9 mouse cellular contexts compared by ENCODE assay signal in the genomic region with DNA sequence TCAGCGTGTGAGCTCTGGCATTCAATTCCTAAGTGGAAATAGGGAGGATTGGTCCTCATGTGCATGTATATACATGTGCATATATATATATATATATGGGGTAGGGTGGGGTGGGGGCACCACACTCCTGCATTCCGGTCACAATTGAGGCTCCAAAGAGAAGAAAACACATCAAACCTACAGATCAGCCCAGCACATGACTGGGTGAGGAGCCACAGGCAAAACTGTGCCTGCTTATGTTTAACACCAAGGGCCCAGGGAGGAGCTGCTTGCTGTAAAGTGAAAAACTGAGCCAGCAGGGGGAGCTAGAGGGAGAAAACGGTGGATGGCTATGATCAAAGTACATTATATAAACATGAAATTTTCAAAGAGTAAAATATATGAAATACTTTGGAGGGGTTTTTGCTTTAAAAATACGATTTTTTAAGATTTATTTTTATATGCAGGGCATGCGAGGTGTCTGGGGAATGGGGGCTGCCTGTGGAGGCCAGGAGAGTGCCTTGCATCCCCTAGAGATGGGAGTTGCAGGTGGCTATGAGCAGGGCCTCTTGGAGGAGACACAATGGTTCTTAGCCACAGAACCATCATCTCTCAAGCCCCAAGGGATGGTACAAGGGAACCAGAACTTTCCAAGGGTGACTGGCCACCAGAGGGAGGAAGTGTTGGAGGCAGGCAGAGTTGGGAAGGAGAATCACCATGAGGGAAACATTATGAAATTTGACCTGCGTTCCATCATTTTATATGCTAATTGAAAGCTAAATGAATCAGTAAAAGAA. TPM values are rescaled to one million over a fixed set of nuclear protein-coding genes. Genes with fewer than 3 reads are reported as not detected.
DNase-seq lines count a peak whose midpoint lies in the region; ATAC-seq and TF ChIP-seq lines count a peak whose summit lies in the region.
"Had no signal": no experiment of that assay in that cellular context is flagged by ENCODE, and none has a peak within 500 bp of the region (broad histone marks: within the 10 kb centered on the region; RNA-seq: fewer than 3 reads in every experiment).

No protein-coding gene starts in this region.

- 30% methylated on average over 6 of the region's 6 CpGs for WGBS in forebrain, embryonic 13.5 days
- 39% methylated on average over 6 of the region's 6 CpGs for WGBS in hindbrain, embryonic 10.5 days
- 35% methylated on average over 6 of the region's 6 CpGs for WGBS in lung, embryonic 14.5 days

- no peaks in the 10 kb centered on the region for H3K9me3 ChIP-seq in ES-E14 (ENCODE audit: control insufficient read depth, insufficient read depth, low read depth, low read length)
- H3K9me3 ChIP-seq in forebrain, embryonic 13.5 days (replicated peaks): no peaks in the 10 kb centered on the region
- no peaks in the 10 kb centered on the region for H3K9me3 ChIP-seq in hindbrain, embryonic 10.5 days
- no peaks in the 10 kb centered on the region for H3K9me3 ChIP-seq in lung, embryonic 14.5 days (ENCODE audit: low read depth, low read length)
- H3K9me3 ChIP-seq: limb, embryonic 12.5 days had no signal

- no peak overlapping the region for H3K4me2 ChIP-seq in forebrain, embryonic 13.5 days
- H3K4me2 ChIP-seq in lung, embryonic 14.5 days: peak overlapping the region; percentile 53

- H3K9ac ChIP-seq in ES-E14 (ENCODE audit: insufficient read depth, low read depth, low read length, poor library complexity, severe bottlenecking): no peak overlapping the region
- no peak overlapping the region for H3K9ac ChIP-seq in forebrain, embryonic 13.5 days
- no peak overlapping the region for H3K9ac ChIP-seq in lung, embryonic 14.5 days
- H3K9ac ChIP-seq: limb, embryonic 12.5 days had no signal

- H3K27me3 ChIP-seq in forebrain, embryonic 13.5 days: no peaks in the 10 kb centered on the region
- peaks cover 5% of the 10 kb centered on the region; the same call in 1 of the 2 replicates for H3K27me3 ChIP-seq in hindbrain, embryonic 10.5 days (ENCODE audit: insufficient read depth, poor library complexity, severe bottlenecking)
- no peaks in the 10 kb centered on the region for H3K27me3 ChIP-seq in lung, embryonic 14.5 days (ENCODE audit: insufficient read depth, low read length)
- H3K27me3 ChIP-seq: limb, embryonic 12.5 days had no signal

- no peaks in the 10 kb centered on the region for H3K4me1 ChIP-seq in ES-E14 (ENCODE audit: control insufficient read depth in 2 of 2, insufficient read depth in 2 of 2, low read length in 2 of 2, poor library complexity in 1 of 2)
- H3K4me1 ChIP-seq in forebrain, embryonic 13.5 days: peaks cover 6% of the 10 kb centered on the region; the same call in 1 of the 2 replicates
- H3K4me1 ChIP-seq in hindbrain, embryonic 10.5 days (replicated peaks): peaks cover 22% of the 10 kb centered on the region; the same call in 1 of the 2 replicates
- H3K4me1 ChIP-seq in lung, embryonic 14.5 days (ENCODE audit: insufficient read depth): no peaks in the 10 kb centered on the region
- H3K4me1 ChIP-seq: limb, embryonic 12.5 days had no signal

- in situ Hi-C loops in ES-E14 (cut with MboI; ENCODE audit: low sequenced_read_pairs in 2 of 2, unreplicated experiment in 2 of 2): loop anchor here (5.0 to 25.0 kb wide), 2 partner anchors 116 to 316 kb away; no protein-coding TSS in a partner anchor

- H3K36me3 ChIP-seq in ES-E14 (ENCODE audit: control insufficient read depth, insufficient read depth, low read length, poor library complexity, severe bottlenecking): no peaks in the 10 kb centered on the region
- H3K36me3 ChIP-seq in forebrain, embryonic 13.5 days (ENCODE audit: poor library complexity, severe bottlenecking): no peaks in the 10 kb centered on the region
- no peaks in the 10 kb centered on the region for H3K36me3 ChIP-seq in hindbrain, embryonic 10.5 days
- H3K36me3 ChIP-seq in lung, embryonic 14.5 days (ENCODE audit: insufficient read depth): no peaks in the 10 kb centered on the region
- H3K36me3 ChIP-seq: limb, embryonic 12.5 days had no signal

- no peak overlapping the region for H3K27ac ChIP-seq in ES-E14 (ENCODE audit: insufficient read depth, low read depth, low read length, poor library complexity, severe bottlenecking)
- H3K27ac ChIP-seq in forebrain, embryonic 13.5 days: no peak overlapping the region
- H3K27ac ChIP-seq in hindbrain, embryonic 10.5 days: no peak overlapping the region
- peak overlapping the region; percentile 44 for H3K27ac ChIP-seq in layer of hippocampus, adult 2 months
- no peak overlapping the region for H3K27ac ChIP-seq in lung, embryonic 14.5 days (ENCODE audit: low read depth)
- H3K27ac ChIP-seq: limb, embryonic 12.5 days had no signal

- TF ChIP-seq CTCF in layer of hippocampus, adult 2 months (conservative IDR thresholded peaks at IDR 0.05): peak; percentile 88
- TF ChIP-seq CTCF in lung, embryonic 14.5 days (IDR thresholded peaks at IDR 0.05; ENCODE audit: low read depth): peak; percentile 77

- ATAC-seq in forebrain, embryonic 13.5 days: peak; percentile 66
- peak; percentile 64; the same call in 1 of the 2 replicates for ATAC-seq in lung, embryonic 14.5 days (ENCODE audit: insufficient read depth)

- DNase-seq in ES-E14 (ENCODE audit: low read depth, low spot score): peak; percentile 72
- DNase-seq in c-Kit-negative CD71-positive TER-119-positive erythroid progenitor cells, embryonic 14.5 days (ENCODE audit: low read depth, low spot score): peak; percentile 76
- peak; percentile 72 for DNase-seq in hindbrain, embryonic 10.5 days (ENCODE audit: low spot score)
- DNase-seq in layer of hippocampus, adult 2 months (ENCODE audit: low spot score in 2 of 2): peak; percentile 79 to 95
- DNase-seq in lung, embryonic 14.5 days: peak; percentile 94
- peak; percentile 78 for DNase-seq in ovary, postnatal 14 days (ENCODE audit: low spot score)
- DNase-seq in thymus, postnatal 36 days: peak; percentile 63 to 76

- H3K4me3 ChIP-seq in ES-E14 (ENCODE audit: insufficient read depth in 1 of 2, low read depth in 1 of 2, low read length in 2 of 2, poor library complexity in 1 of 2, severe bottlenecking in 1 of 2): no peak overlapping the region
- H3K4me3 ChIP-seq in forebrain, embryonic 13.5 days: no peak overlapping the region
- H3K4me3 ChIP-seq in hindbrain, embryonic 10.5 days: no peak overlapping the region
- H3K4me3 ChIP-seq in layer of hippocampus, adult 2 months: no peak overlapping the region
- H3K4me3 ChIP-seq in lung, embryonic 14.5 days (ENCODE audit: low read depth, low read length): no peak overlapping the region
- H3K4me3 ChIP-seq: limb, embryonic 12.5 days had no signal

TF ChIP-seq in ES-E14, 5 proteins besides CTCF, POLR2A, EP300 and RAD21:
- TF ChIP-seq ZC3H11A (IDR thresholded peaks at IDR 0.05; ENCODE audit: borderline replicate concordance, low read depth, low read length): peak; percentile 37; the same call in 1 of the 2 replicates
- TF ChIP-seq ZNF384 (IDR thresholded peaks at IDR 0.05; ENCODE audit: low read depth, low read length): no peak
- TF ChIP-seq HCFC1 (IDR thresholded peaks at IDR 0.05; ENCODE audit: borderline replicate concordance, insufficient read depth, low read length): no peak
- TF ChIP-seq MAFK (IDR thresholded peaks at IDR 0.05; ENCODE audit: insufficient read depth, low read depth, low read length): no peak
- TF ChIP-seq CHD2 (IDR thresholded peaks at IDR 0.05; ENCODE audit: low read depth, low read length): no peak
TF ChIP-seq in ES-E14: peak in this region for 1.

RNA-seq across cellular contexts. Expression of a gene that starts 38.4 kb away (rescaled TPM):
- 0.16 TPM in 1 of 2 replicates, not detected in the other for total RNA-seq in ES-E14 (2012; rRNA removed)
- not detected in 2 replicates for polyA plus RNA-seq in forebrain, embryonic 13.5 days (2015; fragmentation: Nextera tagmentation; extraction: Ambion mirVana)
- polyA plus RNA-seq in hindbrain, embryonic 10.5 days (2016; fragmentation: Nextera tagmentation; extraction: Ambion mirVana): 0.05 TPM in 1 of 2 replicates, not detected in the other
- total RNA-seq in layer of hippocampus, adult 2 months (2021): under 1 TPM in 1 of 2 experiments, not detected in 1; 0.12 TPM
- polyA plus RNA-seq in lung, embryonic 14.5 days (2014; fragmentation: Nextera tagmentation; extraction: Ambion mirVana): not detected in 2 replicates
- polyA plus RNA-seq: limb, embryonic 12.5 days had no signal
